Comparison of ENCODE assay signal across 10 mouse cellular contexts in the genomic region with DNA sequence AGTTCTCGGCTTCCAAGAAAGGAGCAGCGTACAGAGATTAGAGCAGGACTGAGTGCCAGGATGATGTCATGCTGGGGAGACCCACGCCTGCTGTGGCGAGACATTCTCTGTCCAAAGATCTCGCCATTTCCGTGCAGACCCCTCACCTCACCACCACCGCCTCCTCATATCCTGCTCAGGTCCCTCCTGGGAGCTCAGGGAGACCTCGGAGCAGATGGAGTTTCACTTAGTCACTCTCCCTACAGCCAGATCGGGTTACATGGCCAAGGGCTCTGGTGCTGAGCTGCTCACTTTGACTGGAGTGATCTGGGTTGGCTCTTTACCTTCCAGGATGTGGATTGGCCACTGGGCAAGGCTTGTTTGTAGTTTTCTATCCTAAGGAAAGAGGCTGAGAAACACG. TPM values are rescaled to one million over a fixed set of nuclear protein-coding genes. Genes with fewer than 3 reads are reported as not detected.
DNase-seq lines count a peak whose midpoint lies in the region; ATAC-seq lines count a peak whose summit lies in the region.
"Had no signal": no experiment of that assay in that cellular context is flagged by ENCODE, and none has a peak within 500 bp of the region (broad histone marks: within the 10 kb centered on the region; RNA-seq: fewer than 3 reads in every experiment).

No protein-coding gene starts in this region.

- H3K4me3 ChIP-seq in hindbrain, embryonic 11.5 days (ENCODE audit: low read depth, low read length), result no peak overlapping the region
- H3K4me3 ChIP-seq in hindbrain, embryonic 13.5 days, result no peak overlapping the region
- no peak overlapping the region for H3K4me3 ChIP-seq in embryonic facial prominence, embryonic 12.5 days
- H3K4me3 ChIP-seq: left cerebral cortex, adult 2 months had no signal

- no peak overlapping the region for H3K4me2 ChIP-seq in hindbrain, embryonic 11.5 days (replicated peaks; ENCODE audit: low read depth, low read length)
- H3K4me2 ChIP-seq in hindbrain, embryonic 13.5 days, result no peak overlapping the region
- H3K4me2 ChIP-seq in embryonic facial prominence, embryonic 12.5 days (replicated peaks), result 0 out of 2 replicates have a peak overlapping the region, but pooled peaks have one; percentile 14

- no peaks in the 10 kb centered on the region for H3K36me3 ChIP-seq in hindbrain, embryonic 11.5 days (ENCODE audit: control insufficient read depth, insufficient read depth, low read length)
- H3K36me3 ChIP-seq in hindbrain, embryonic 13.5 days, result no peaks in the 10 kb centered on the region
- H3K36me3 ChIP-seq in embryonic facial prominence, embryonic 12.5 days, result no peaks in the 10 kb centered on the region

- WGBS in hindbrain, embryonic 11.5 days, result 49% methylated on average over 10 of the region's 10 CpGs
- 59% methylated on average over 10 of the region's 10 CpGs for WGBS in hindbrain, embryonic 13.5 days
- WGBS in embryonic facial prominence, embryonic 12.5 days, result 33% methylated on average over 10 of the region's 10 CpGs

- no peaks in the 10 kb centered on the region for H3K4me1 ChIP-seq in hindbrain, embryonic 11.5 days (replicated peaks; ENCODE audit: control insufficient read depth, insufficient read depth, low read length)
- 0 out of 2 replicates have a peak, but pooled peaks cover 4% of the 10 kb centered on the region for H3K4me1 ChIP-seq in hindbrain, embryonic 13.5 days (replicated peaks)
- peaks cover 7% of the 10 kb centered on the region for H3K4me1 ChIP-seq in embryonic facial prominence, embryonic 12.5 days

- DNase-seq in hindbrain, embryonic 11.5 days (ENCODE audit: low spot score), result peak; percentile 11
- DNase-seq in NIH3T3 (ENCODE audit: low read depth), result peak; percentile 79
- DNase-seq in heart, postnatal 4 days, result peak; percentile 43
- DNase-seq in thymus, postnatal 4 days, result no peak
- DNase-seq in kidney, adult 11 months, result no peak
- no peak for DNase-seq in kidney, adult 18-20 months
- DNase-seq: lung, postnatal 4 days had no signal

- H3K27me3 ChIP-seq in hindbrain, embryonic 11.5 days (ENCODE audit: control insufficient read depth, insufficient read depth, low read length), result no peaks in the 10 kb centered on the region
- no peaks in the 10 kb centered on the region for H3K27me3 ChIP-seq in hindbrain, embryonic 13.5 days
- H3K27me3 ChIP-seq in embryonic facial prominence, embryonic 12.5 days, result no peaks in the 10 kb centered on the region

- H3K9ac ChIP-seq in hindbrain, embryonic 11.5 days (ENCODE audit: low read depth, low read length), result no peak overlapping the region
- H3K9ac ChIP-seq in hindbrain, embryonic 13.5 days, result no peak overlapping the region
- no peak overlapping the region for H3K9ac ChIP-seq in embryonic facial prominence, embryonic 12.5 days

- no peaks in the 10 kb centered on the region for H3K9me3 ChIP-seq in hindbrain, embryonic 11.5 days (ENCODE audit: control insufficient read depth, low read length)
- no peaks in the 10 kb centered on the region for H3K9me3 ChIP-seq in hindbrain, embryonic 13.5 days
- no peaks in the 10 kb centered on the region for H3K9me3 ChIP-seq in embryonic facial prominence, embryonic 12.5 days

- no peak overlapping the region for H3K27ac ChIP-seq in hindbrain, embryonic 11.5 days (ENCODE audit: low read depth, low read length)
- no peak overlapping the region for H3K27ac ChIP-seq in hindbrain, embryonic 13.5 days
- H3K27ac ChIP-seq in embryonic facial prominence, embryonic 12.5 days, result no peak overlapping the region
- H3K27ac ChIP-seq: left cerebral cortex, adult 2 months had no signal

- ATAC-seq in hindbrain, embryonic 11.5 days (ENCODE audit: low FRiP score), result peak; percentile 59
- ATAC-seq in hindbrain, embryonic 13.5 days (ENCODE audit: low FRiP score), result no peak
- ATAC-seq in embryonic facial prominence, embryonic 12.5 days (ENCODE audit: insufficient number of reproducible peaks, insufficient read depth, low FRiP score, low TSS enrichment), result peak; percentile 81

RNA-seq across cellular contexts. Expression of a gene that starts 18.5 kb away (rescaled TPM):
- polyA plus RNA-seq in hindbrain, embryonic 11.5 days (2014; fragmentation: Nextera tagmentation; extraction: Ambion mirVana), result 4.3 and 4.5 TPM in 2 replicates
- 24.7 and 29.9 TPM in 2 replicates for polyA plus RNA-seq in hindbrain, embryonic 13.5 days (2015; fragmentation: Nextera tagmentation; extraction: Ambion mirVana)
- 47.1 and 53.7 TPM in 2 replicates for polyA plus RNA-seq in embryonic facial prominence, embryonic 12.5 days (2016; fragmentation: Nextera tagmentation; extraction: Ambion mirVana)
- 10 to 100 TPM; 40.9 to 41.6 TPM for total RNA-seq in heart, postnatal 4 days (2021)

Comparison
In these comparisons a context has a peak if more than half of its experiments do, and no peak if none do; other contexts are left out.
1. DNase-seq: peak in hindbrain, embryonic 11.5 days (single experiment), NIH3T3 (single experiment) and heart, postnatal 4 days (single experiment); none in thymus, postnatal 4 days (single experiment), kidney, adult 11 months (single experiment) and kidney, adult 18-20 months (single experiment).